Mouse (Mus musculus) forelimb bud, embryonic 11.5 days (tissue): ENCODE data around the gene Cdk4.

Experiments
- DNase-seq: peaks from one replicate; pipeline ENCODE4 v3.0.0-alpha.2; 2012; ENCODE audit warnings: low read depth, low spot score

Gene Cdk4

GRCm38 (mm10) chr10:127099868-127100267 is 36.5 kb downstream of the Cdk4 start:
- no peak for DNase-seq

- no peak for DNase-seq
Measured at GRCm38 (mm10) chr10:127100414-127100813, 37.1 kb downstream of the Cdk4 start.

DNA sequence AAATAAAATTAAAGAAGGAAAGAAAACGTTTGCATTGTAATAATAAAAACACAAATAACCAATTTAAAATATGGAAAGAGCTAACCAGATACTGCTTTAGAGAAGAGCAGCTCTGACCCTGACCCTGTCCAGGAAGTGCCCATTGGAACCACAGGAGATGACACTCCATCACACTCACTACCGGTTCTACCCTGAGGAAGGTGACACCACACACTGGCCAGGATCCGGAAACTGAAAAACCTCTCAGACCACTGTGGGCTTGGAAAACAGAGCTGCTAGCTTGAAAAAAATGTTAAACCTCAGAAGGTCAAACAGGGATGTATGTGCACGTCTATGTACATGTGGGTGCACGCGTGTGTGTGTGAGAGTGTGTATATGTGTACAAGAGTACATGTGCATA is 37.8 kb downstream of the Cdk4 start:
- no peak for DNase-seq

- no peak for DNase-seq
Measured at GRCm38 (mm10) chr10:127103631-127104030, 40.3 kb downstream of the Cdk4 start.

DNA sequence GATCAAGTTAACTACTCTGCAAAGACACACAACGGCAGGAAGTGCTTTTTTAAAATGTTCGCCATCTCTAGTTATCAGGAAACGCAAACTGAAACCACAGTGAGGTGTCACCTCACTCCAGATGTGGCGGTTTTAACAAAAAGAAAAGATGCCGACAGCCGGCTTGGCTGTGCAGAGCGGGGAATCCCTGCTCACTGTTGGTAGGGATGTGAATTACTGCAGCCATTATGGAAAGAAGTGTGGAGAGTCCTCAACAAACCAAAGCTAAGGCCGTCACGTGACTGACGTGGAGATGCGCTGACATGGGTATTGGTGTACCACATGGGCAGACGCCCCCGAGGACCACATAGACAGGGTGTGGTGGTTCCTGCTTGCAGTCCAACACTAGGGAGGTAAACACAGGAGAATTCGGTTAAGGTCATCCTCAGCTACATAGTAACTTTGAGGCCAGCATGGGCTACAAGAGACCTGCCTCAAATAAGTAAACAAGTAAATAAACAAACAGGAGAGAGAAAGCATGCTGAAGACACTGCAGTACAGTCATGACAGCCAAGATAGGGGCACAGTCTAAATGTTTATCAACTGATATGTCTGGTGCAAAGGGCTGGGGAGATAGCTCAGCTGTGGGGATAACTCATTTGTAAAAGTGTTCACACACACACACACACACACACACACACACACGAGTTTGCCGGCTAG is 44.4 kb downstream of the Cdk4 start:
- no peak for DNase-seq

DNA sequence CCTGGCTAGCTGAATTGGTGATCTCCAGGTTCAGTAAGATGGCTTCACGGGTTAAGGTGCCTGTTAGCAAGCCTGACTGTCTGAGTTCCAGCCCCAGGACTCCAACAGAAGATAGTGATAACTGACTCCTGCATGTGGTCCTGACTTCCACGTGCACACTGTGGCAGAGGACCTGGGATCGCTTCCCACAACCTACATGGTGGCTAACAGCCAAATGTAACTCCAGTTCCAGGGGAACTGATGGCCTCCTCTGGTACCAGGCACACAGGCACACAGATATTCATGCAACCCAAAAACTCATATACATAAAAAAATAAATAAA is 44.9 kb downstream of the Cdk4 start:
- DNase-seq = no peak

GRCm38 (mm10) chr10:127111001-127111887 is 47.9 kb downstream of the Cdk4 start:
- DNase-seq = no peak

DNA sequence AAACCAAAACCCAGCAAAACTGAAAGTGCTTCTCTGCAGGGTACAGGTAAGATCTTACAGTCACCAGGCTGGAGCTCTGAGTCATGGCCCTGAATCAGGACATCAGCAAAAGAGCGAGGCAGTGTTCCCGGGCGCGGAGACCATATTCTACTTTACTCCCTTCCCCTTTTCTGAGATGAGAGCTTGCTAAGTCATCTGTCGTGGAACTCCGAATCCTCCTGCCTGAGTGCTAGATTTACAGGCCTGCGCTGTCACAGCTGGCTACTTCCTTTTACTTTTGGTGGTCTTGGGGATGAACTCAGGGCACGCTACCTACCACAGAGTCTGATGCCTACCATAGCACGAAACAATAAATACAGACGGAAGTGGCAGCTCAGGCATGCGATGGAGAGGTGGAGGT is 51.1 kb downstream of the Cdk4 start:
- DNase-seq = no peak

GRCm38 (mm10) chr10:127115068-127115467 is 51.7 kb downstream of the Cdk4 start:
- DNase-seq = no peak
